Mouse (Mus musculus) cerebellum, adult 2 months (tissue): ENCODE data around the gene Psat1.

ENCODE experiments used
- CTCF ChIP-seq: fragments of 200-500 bp; IDR thresholded peaks from 2 replicates; pipeline ENCODE4 v1.5.1; 2011; ENCODE audit warnings: low read depth, mild to moderate bottlenecking, control low read depth, low read length, moderate library complexity, borderline replicate concordance; ENCODE audit not compliant: insufficient read depth
- POLR2A ChIP-seq: fragments of 200-500 bp; IDR thresholded peaks from 2 replicates; pipeline ENCODE4 v1.6.1; 2011; ENCODE audit warnings: low read length, control low read depth, borderline replicate concordance; ENCODE audit not compliant: insufficient read depth

DNA sequence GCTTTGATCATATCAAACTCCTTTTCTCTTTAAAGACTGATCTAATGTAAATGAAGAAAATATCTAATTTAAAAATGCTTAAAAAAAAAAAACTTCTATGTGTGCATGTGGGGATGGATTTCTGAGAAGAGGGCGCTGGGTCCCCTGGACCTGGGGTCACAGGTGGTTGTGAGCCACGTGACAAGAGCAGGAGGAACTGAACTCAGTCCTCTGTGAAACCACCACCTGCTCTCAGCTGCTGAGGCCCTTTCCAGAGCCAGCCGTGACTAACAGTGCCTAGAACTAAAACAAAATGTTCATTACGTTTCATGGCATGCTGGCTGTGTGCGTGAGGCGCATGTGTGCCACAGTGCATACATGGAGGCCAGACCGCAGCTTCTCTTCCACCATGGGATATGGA, 17.4 kb upstream of the Psat1 start:
- TF ChIP-seq POLR2A (no peak), CTCF (no peak)
